Mouse (Mus musculus) heart, adult 18-20 months (tissue): ENCODE results near the gene Ubr7. TPM values are rescaled to one million over a fixed set of nuclear protein-coding genes. Genes with fewer than 3 reads are reported as not detected.

Source experiments
- DNase-seq, 2 experiments: peaks; one replicate each; pipeline ENCODE4 v3.0.0; 2021 to 2022; ENCODE audit warnings: mixed read lengths in 1 of 2
- total RNA-seq, 2 experiments: library from RNA; stranded (reverse); gene quantifications; 2 replicates each; pipeline ENCODE4 v1.2.3; 2021

Gene Ubr7
- total RNA-seq, 2 experiments from 2014 or later: 26.9 to 27.8 TPM

GRCm38 (mm10) chr12:102827119-102827518, 69.4 kb downstream of the Ubr7 start:
- no peak for DNase-seq

Other genes with a start within 250 kb of the Ubr7 start
- gene Chga, start 203.0 kb upstream of the Ubr7 start, total RNA-seq: not detected
- gene Itpk1, start 53.0 kb upstream of the Ubr7 start, total RNA-seq: 10 to 100 TPM in 1 of 2 experiments, 1 to 10 TPM in 1; 9.1 to 12.4 TPM
- 1 to 10 TPM; 7.5 to 8.5 TPM for gene Moap1, start 14.3 kb upstream of the Ubr7 start, total RNA-seq
- 1 to 10 TPM; 4.6 to 5.1 TPM for gene Tmem251, start 14.2 kb upstream of the Ubr7 start, total RNA-seq
- not detected for gene Gm28051, start 202 bp upstream of the Ubr7 start, total RNA-seq
- gene Gon7, start 164 bp upstream of the Ubr7 start, total RNA-seq: 10 to 100 TPM; 12.9 to 13.5 TPM
- 1 to 10 TPM; 3.8 to 4.1 TPM for gene Gm20604, start 705 bp downstream of the Ubr7 start, total RNA-seq
- gene Btbd7, start 120.5 kb downstream of the Ubr7 start, total RNA-seq: 10 to 100 TPM; 25.3 to 26.1 TPM
- not detected for gene Cox8c, start 141.3 kb downstream of the Ubr7 start, total RNA-seq
- under 1 TPM in 1 of 2 experiments, not detected in 1; 0.05 TPM for gene Unc79, start 190.9 kb downstream of the Ubr7 start, total RNA-seq